Mouse (Mus musculus) brain, embryonic 14.5 days (tissue): ENCODE results near the gene Cdh12.
"Not testable (repeated sequence)": the region's sequence is repeated elsewhere in the genome, so short reads cannot be mapped to it uniquely, and the experiment has no call there.

Source experiments
- CTCF ChIP-seq: fragments of 200-500 bp; IDR thresholded peaks from 2 replicates; pipeline ENCODE4 v1.5.1; 2012; ENCODE audit warnings: inconsistent platforms, mild to moderate bottlenecking, moderate library complexity, borderline replicate concordance; ENCODE audit not compliant: insufficient read depth, insufficient read length; ENCODE audit errors: extremely low read depth
- POLR2A ChIP-seq: fragments of 200-500 bp; IDR thresholded peaks from 2 replicates; pipeline ENCODE4 v1.6.1; 2012; ENCODE audit warnings: mild to moderate bottlenecking, inconsistent platforms, borderline replicate concordance; ENCODE audit not compliant: poor library complexity, insufficient read depth, insufficient read length, severe bottlenecking; ENCODE audit errors: extremely low read depth

- TF ChIP-seq CTCF, POLR2A: not testable (repeated sequence)
Observed at GRCm38 (mm10) chr15:21391442-21391841, 942.4 kb downstream of the Cdh12 start.
